Mouse (Mus musculus): Measurements from ENCODE around the gene Chst11. TPM values are rescaled to one million over a fixed set of nuclear protein-coding genes. Genes with fewer than 3 reads are reported as not detected.
A peak's percentile ranks its signal among the peaks of the same experiment; 100 is the strongest.

The Chst11 gene
- total and polyA plus RNA-seq, 3 experiments: 3.1 to 10.6 TPM; not detected in 1

GRCm38 (mm10) chr10:82987394-82987793 lies 2.1 kb downstream of the Chst11 start:
- peaks cover 10 to 17% of the 10 kb centered on the region in 2 experiments for H3K4me1 ChIP-seq (ENCODE audit: control insufficient read depth in 1 of 2, insufficient read depth in 2 of 2, low read length in 2 of 2)
- H3K27me3 ChIP-seq (ENCODE audit: control insufficient read depth in 1 of 2, insufficient read depth in 2 of 2, low read length in 2 of 2): peaks cover 0 to 2% of the 10 kb centered on the region in 2 experiments; a peak in 1 of 4 replicates
- DNase-seq (ENCODE audit: low read depth, low spot score): no peak
- no peaks in the 10 kb centered on the region for H3K9me3 ChIP-seq (replicated peaks; ENCODE audit: insufficient read depth, low read length)
- TF ChIP-seq NRF1 (IDR thresholded peaks at IDR 0.05; ENCODE audit: insufficient read depth, low read depth, low read length, poor library complexity, severe bottlenecking) (no peak), TBP (IDR thresholded peaks at IDR 0.05; ENCODE audit: low read depth, low read length) (no peak)
- H3K27ac ChIP-seq (ENCODE audit: control insufficient read depth, low read depth, low read length): no peak overlapping the region
- peaks cover 10% of the 10 kb centered on the region for H3K79me2 ChIP-seq (ENCODE audit: control insufficient read depth, insufficient read depth, low read length, poor library complexity)
- H3K4me3 ChIP-seq (ENCODE audit: control insufficient read depth in 1 of 2, insufficient read depth in 1 of 2, low read depth in 2 of 2, low read length in 2 of 2): peak overlapping the region; percentile 51 to 66
- peaks cover 0 to 21% of the 10 kb centered on the region in 2 experiments; a peak in 2 of 4 replicates for H3K36me3 ChIP-seq (ENCODE audit: control insufficient read depth in 1 of 2, insufficient read depth in 2 of 2, low read length in 2 of 2)
- peak overlapping the region; percentile 70 for H3K9ac ChIP-seq (ENCODE audit: control insufficient read depth, low read depth, low read length, poor library complexity, severe bottlenecking)

GRCm38 (mm10) chr10:82989418-82990025 lies 4.2 kb downstream of the Chst11 start:
- no peak overlapping the region for H3K9ac ChIP-seq (ENCODE audit: control insufficient read depth, low read depth, low read length, poor library complexity, severe bottlenecking)
- DNase-seq (ENCODE audit: low read depth, low spot score): no peak
- H3K4me3 ChIP-seq (ENCODE audit: control insufficient read depth in 1 of 2, insufficient read depth in 1 of 2, low read depth in 2 of 2, low read length in 2 of 2): no peak overlapping the region
- peaks cover 13 to 31% of the 10 kb centered on the region in 2 experiments for H3K4me1 ChIP-seq (ENCODE audit: control insufficient read depth in 1 of 2, insufficient read depth in 2 of 2, low read length in 2 of 2)
- no peak for TF ChIP-seq MAZ (IDR thresholded peaks at IDR 0.05; ENCODE audit: low read depth, low read length)
- TF ChIP-seq POLR2A (IDR thresholded peaks at IDR 0.05; ENCODE audit: control insufficient read depth in 1 of 2, insufficient read depth in 1 of 2, low read depth in 1 of 2, low read length in 2 of 2, poor library complexity in 1 of 2): no peak
- no peak for TF ChIP-seq ELF1 (IDR thresholded peaks at IDR 0.05; ENCODE audit: low read depth, low read length)
- TF ChIP-seq MXI1 (IDR thresholded peaks at IDR 0.05; ENCODE audit: low read depth, low read length): no peak
- TF ChIP-seq MAFK (IDR thresholded peaks at IDR 0.05; ENCODE audit: borderline replicate concordance, low read depth, low read length): no peak
- TF ChIP-seq KAT2A (conservative IDR thresholded peaks at IDR 0.05; ENCODE audit: low read depth, low read length): no peak
- TF ChIP-seq USF1 (IDR thresholded peaks at IDR 0.05; ENCODE audit: low read depth, low read length): no peak
- no peak for TF ChIP-seq ZNF384 (IDR thresholded peaks at IDR 0.05; ENCODE audit: low read depth, low read length)
- no peak for TF ChIP-seq ZMIZ1 (IDR thresholded peaks at IDR 0.05; ENCODE audit: low read depth, low read length)
- no peak for TF ChIP-seq ZKSCAN1 (IDR thresholded peaks at IDR 0.05; ENCODE audit: low read depth, low read length)
- TF ChIP-seq USF2 (IDR thresholded peaks at IDR 0.05; ENCODE audit: borderline replicate concordance in 1 of 2, insufficient read depth in 1 of 2, low read depth in 1 of 2, low read length in 2 of 2): no peak
- TF ChIP-seq JUND (IDR thresholded peaks at IDR 0.05; ENCODE audit: low read depth, low read length): no peak
- no peak for TF ChIP-seq HCFC1 (IDR thresholded peaks at IDR 0.05; ENCODE audit: low read depth, low read length)
- H3K79me2 ChIP-seq (ENCODE audit: control insufficient read depth, insufficient read depth, low read length, poor library complexity): peaks cover 10% of the 10 kb centered on the region
- H3K27me3 ChIP-seq (ENCODE audit: control insufficient read depth in 1 of 2, insufficient read depth in 2 of 2, low read length in 2 of 2): no peaks in the 10 kb centered on the region; a peak in 1 of 4 replicates
- no peak overlapping the region for H3K27ac ChIP-seq (ENCODE audit: control insufficient read depth, low read depth, low read length)
- H3K9me3 ChIP-seq (replicated peaks; ENCODE audit: insufficient read depth, low read length): no peaks in the 10 kb centered on the region
- H3K36me3 ChIP-seq (ENCODE audit: control insufficient read depth in 1 of 2, insufficient read depth in 2 of 2, low read length in 2 of 2): peaks cover 0 to 29% of the 10 kb centered on the region in 2 experiments; a peak in 2 of 4 replicates
